Mouse (Mus musculus): ENCODE data around the gene Qdpr. TPM values are rescaled to one million over a fixed set of nuclear protein-coding genes. Genes with fewer than 3 reads are reported as not detected.

Gene Qdpr
- 85.3 and 101 TPM in 2 replicates for polyA plus RNA-seq (2015; fragmentation: Nextera tagmentation; extraction: Ambion mirVana)

- peak within 1 kb of the TSS; percentile 63 for H3K4me3 ChIP-seq (replicated peaks)
- under 1% methylated on average over 70 of the region's 70 CpGs for WGBS (ENCODE audit: insufficient replicate concordance)
- ATAC-seq (ENCODE audit: insufficient read depth): peak; percentile 96
- H3K27me3 ChIP-seq: no peaks in the 10 kb centered on the region; the same call in 1 of the 2 replicates
- H3K4me1 ChIP-seq (replicated peaks): peaks cover 30% of the 10 kb centered on the region
- H3K27ac ChIP-seq (replicated peaks): peak within 1 kb of the TSS; percentile 74
- peak within 1 kb of the TSS; percentile 86 for H3K4me2 ChIP-seq
- H3K9ac ChIP-seq: peak within 1 kb of the TSS; percentile 48
- 0 out of 2 replicates have a peak, but pooled peaks cover 5% of the 10 kb centered on the region for H3K36me3 ChIP-seq (replicated peaks)
- H3K9me3 ChIP-seq (replicated peaks): no peaks in the 10 kb centered on the region
Measured at GRCm38 (mm10) chr5:45449831-45450716, at the start of gene Qdpr. TSS of gene Qdpr (minus strand) at chr5:45450236.

GRCm38 (mm10) chr5:45497564-45497963, 47.5 kb upstream of the Qdpr start:
- H3K9me3 ChIP-seq (replicated peaks): no peaks in the 10 kb centered on the region
- no peak overlapping the region for H3K27ac ChIP-seq (replicated peaks)
- no peak overlapping the region for H3K9ac ChIP-seq
- no peak overlapping the region for H3K4me3 ChIP-seq (replicated peaks)
- peaks cover 28% of the 10 kb centered on the region for H3K4me1 ChIP-seq (replicated peaks)
- H3K36me3 ChIP-seq (replicated peaks): peaks cover 47% of the 10 kb centered on the region
- 78% methylated on average over 5 of the region's 5 CpGs for WGBS (ENCODE audit: insufficient replicate concordance)
- no peak overlapping the region for H3K4me2 ChIP-seq
- ATAC-seq (ENCODE audit: insufficient read depth): no peak
- H3K27me3 ChIP-seq: no peaks in the 10 kb centered on the region

- no peak overlapping the region for H3K4me3 ChIP-seq (replicated peaks)
- no peak for ATAC-seq (ENCODE audit: insufficient read depth)
- no peak overlapping the region for H3K9ac ChIP-seq
- H3K27ac ChIP-seq (replicated peaks): no peak overlapping the region
- H3K9me3 ChIP-seq (replicated peaks): no peaks in the 10 kb centered on the region
- no peak overlapping the region for H3K4me2 ChIP-seq
- H3K4me1 ChIP-seq (replicated peaks): peaks cover 28% of the 10 kb centered on the region
- H3K36me3 ChIP-seq (replicated peaks): peaks cover 43% of the 10 kb centered on the region
- no peaks in the 10 kb centered on the region for H3K27me3 ChIP-seq
- WGBS (ENCODE audit: insufficient replicate concordance): 76% methylated on average over 12 of the region's 12 CpGs
Measured at GRCm38 (mm10) chr5:45496930-45497550, 47.0 kb upstream of the Qdpr start.

- peaks cover 28% of the 10 kb centered on the region for H3K4me1 ChIP-seq (replicated peaks)
- H3K4me2 ChIP-seq: no peak overlapping the region
- ATAC-seq (ENCODE audit: insufficient read depth): no peak
- peaks cover 37% of the 10 kb centered on the region for H3K36me3 ChIP-seq (replicated peaks)
- 0 out of 2 replicates have a peak, but pooled peaks cover 5% of the 10 kb centered on the region for H3K27me3 ChIP-seq
- no peak overlapping the region for H3K4me3 ChIP-seq (replicated peaks)
- H3K9ac ChIP-seq: no peak overlapping the region
- WGBS (ENCODE audit: insufficient replicate concordance): 64% methylated on average over 4 of the region's 4 CpGs
- H3K9me3 ChIP-seq (replicated peaks): no peaks in the 10 kb centered on the region
- no peak overlapping the region for H3K27ac ChIP-seq (replicated peaks)
Measured at GRCm38 (mm10) chr5:45496479-45496878, 46.4 kb upstream of the Qdpr start.

- Histone ChIP-seq H3K36me3 (replicated peaks) (peaks cover 34% of the 10 kb centered on the region), H3K4me1 (replicated peaks) (peaks cover 28% of the 10 kb centered on the region), H3K9ac (no peak overlapping the region), H3K4me3 (replicated peaks) (no peak overlapping the region), H3K4me2 (no peak overlapping the region), H3K27ac (replicated peaks) (no peak overlapping the region), H3K9me3 (replicated peaks) (no peaks in the 10 kb centered on the region), H3K27me3 (0 out of 2 replicates have a peak, but pooled peaks cover 9% of the 10 kb centered on the region)
- no peak for ATAC-seq (ENCODE audit: insufficient read depth)
Measured at GRCm38 (mm10) chr5:45496042-45496441, 46.0 kb upstream of the Qdpr start.

- H3K27me3 ChIP-seq: 0 out of 2 replicates have a peak, but pooled peaks cover 9% of the 10 kb centered on the region
- H3K4me2 ChIP-seq: no peak overlapping the region
- peaks cover 28% of the 10 kb centered on the region for H3K4me1 ChIP-seq (replicated peaks)
- peaks cover 30% of the 10 kb centered on the region for H3K36me3 ChIP-seq (replicated peaks)
- 78% methylated on average over 3 of the region's 3 CpGs for WGBS (ENCODE audit: insufficient replicate concordance)
- ATAC-seq (ENCODE audit: insufficient read depth): no peak
- no peak overlapping the region for H3K9ac ChIP-seq
- no peaks in the 10 kb centered on the region for H3K9me3 ChIP-seq (replicated peaks)
- no peak overlapping the region for H3K4me3 ChIP-seq (replicated peaks)
- H3K27ac ChIP-seq (replicated peaks): no peak overlapping the region
Measured at GRCm38 (mm10) chr5:45495429-45495975, 45.5 kb upstream of the Qdpr start.

- 41% methylated on average over 9 of the region's 9 CpGs for WGBS (ENCODE audit: insufficient replicate concordance)
- Histone ChIP-seq H3K4me1 (replicated peaks) (peaks cover 28% of the 10 kb centered on the region), H3K9me3 (replicated peaks) (no peaks in the 10 kb centered on the region), H3K9ac (peak overlapping the region; percentile 66), H3K4me3 (replicated peaks) (peak overlapping the region; percentile 72), H3K4me2 (peak overlapping the region; percentile 98), H3K36me3 (replicated peaks) (peaks cover 23% of the 10 kb centered on the region), H3K27ac (replicated peaks) (no peak overlapping the region), H3K27me3 (0 out of 2 replicates have a peak, but pooled peaks cover 9% of the 10 kb centered on the region)
- no peak for ATAC-seq (ENCODE audit: insufficient read depth)
Measured at GRCm38 (mm10) chr5:45494093-45494755, 44.2 kb upstream of the Qdpr start.

GRCm38 (mm10) chr5:45493191-45494092, 43.4 kb upstream of the Qdpr start, which contains the start of gene Lap3:
TSS of gene Lap3 (plus strand) at chr5:45493374.
- Histone ChIP-seq H3K9ac (peak within 1 kb of the TSS; percentile 66), H3K27ac (replicated peaks) (peak within 1 kb of the TSS; percentile 41; the same call in 1 of the 2 replicates), H3K4me3 (replicated peaks) (peak within 1 kb of the TSS; percentile 72), H3K4me2 (peak within 1 kb of the TSS; percentile 98), H3K36me3 (replicated peaks) (peaks cover 17% of the 10 kb centered on the region), H3K9me3 (replicated peaks) (no peaks in the 10 kb centered on the region), H3K4me1 (replicated peaks) (peaks cover 28% of the 10 kb centered on the region), H3K27me3 (0 out of 2 replicates have a peak, but pooled peaks cover 9% of the 10 kb centered on the region)
- peak; percentile 95 for ATAC-seq (ENCODE audit: insufficient read depth)
- under 1% methylated on average over 78 of the region's 78 CpGs for WGBS (ENCODE audit: insufficient replicate concordance)

GRCm38 (mm10) chr5:45491776-45492175, 41.7 kb upstream of the Qdpr start:
- Histone ChIP-seq H3K4me2 (no peak overlapping the region), H3K36me3 (replicated peaks) (peaks cover 2% of the 10 kb centered on the region; the same call in 1 of the 2 replicates), H3K9ac (no peak overlapping the region), H3K4me1 (replicated peaks) (peaks cover 28% of the 10 kb centered on the region), H3K4me3 (replicated peaks) (no peak overlapping the region), H3K27ac (replicated peaks) (no peak overlapping the region), H3K27me3 (0 out of 2 replicates have a peak, but pooled peaks cover 9% of the 10 kb centered on the region), H3K9me3 (replicated peaks) (no peaks in the 10 kb centered on the region)
- no peak for ATAC-seq (ENCODE audit: insufficient read depth)
- 57% methylated on average over 4 of the region's 4 CpGs for WGBS (ENCODE audit: insufficient replicate concordance)

- Histone ChIP-seq H3K27me3 (no peaks in the 10 kb centered on the region), H3K27ac (replicated peaks) (no peak overlapping the region), H3K4me1 (replicated peaks) (no peaks in the 10 kb centered on the region), H3K36me3 (replicated peaks) (no peaks in the 10 kb centered on the region), H3K9ac (no peak overlapping the region), H3K9me3 (replicated peaks) (no peaks in the 10 kb centered on the region), H3K4me2 (no peak overlapping the region), H3K4me3 (replicated peaks) (no peak overlapping the region)
- no peak for ATAC-seq (ENCODE audit: insufficient read depth)
- WGBS (ENCODE audit: insufficient replicate concordance): 60% methylated on average over 1 of the region's 1 CpGs
Measured at GRCm38 (mm10) chr5:45483654-45484053, 33.6 kb upstream of the Qdpr start.
